Mouse (Mus musculus) thymus, postnatal 14 days (tissue): ENCODE measurements around the gene Minos1.

Experiments
- DNase-seq: peaks from one replicate; pipeline ENCODE4 v3.0.0; 2021

Gene Minos1

DNA sequence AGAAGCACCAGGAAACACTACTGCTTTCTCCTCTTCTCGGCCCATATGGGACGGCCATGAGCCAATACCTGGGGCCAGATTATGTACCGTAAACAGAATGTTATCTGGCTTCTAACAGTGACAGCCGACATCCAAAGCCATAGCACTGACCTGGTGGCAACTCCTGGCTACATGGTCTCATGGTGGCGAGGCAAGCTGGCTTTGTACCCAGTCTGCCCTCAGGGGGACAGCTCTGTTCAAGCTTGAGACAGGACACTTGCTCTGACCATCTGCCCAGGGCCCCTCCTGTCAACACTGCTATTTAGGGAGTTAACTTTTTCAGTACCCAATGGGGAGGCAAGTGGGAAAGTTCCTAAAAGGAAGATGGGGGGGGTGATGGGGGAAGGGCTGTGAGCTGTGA is 73.6 kb downstream of the Minos1 start:
- no peak for DNase-seq

DNA sequence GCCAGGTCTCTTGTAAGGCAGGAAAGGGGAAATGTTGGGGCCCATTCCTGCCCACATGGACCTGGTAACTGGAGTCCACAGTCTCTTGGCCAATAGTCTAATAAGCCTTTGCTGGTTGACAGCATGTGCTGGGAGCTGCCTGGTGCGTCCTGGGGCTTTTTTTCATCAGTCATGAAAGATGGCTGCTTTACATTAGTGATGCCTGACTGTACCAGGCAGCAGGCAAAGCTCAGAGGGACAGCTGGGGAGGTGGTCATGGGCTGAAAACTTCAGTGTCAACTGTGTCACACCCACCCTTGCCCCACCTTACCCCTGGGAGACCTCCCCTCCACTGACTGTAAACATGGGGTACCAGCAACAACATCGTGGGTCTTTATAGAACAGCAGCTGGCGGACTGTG is 75.2 kb downstream of the Minos1 start:
- no peak for DNase-seq

DNA sequence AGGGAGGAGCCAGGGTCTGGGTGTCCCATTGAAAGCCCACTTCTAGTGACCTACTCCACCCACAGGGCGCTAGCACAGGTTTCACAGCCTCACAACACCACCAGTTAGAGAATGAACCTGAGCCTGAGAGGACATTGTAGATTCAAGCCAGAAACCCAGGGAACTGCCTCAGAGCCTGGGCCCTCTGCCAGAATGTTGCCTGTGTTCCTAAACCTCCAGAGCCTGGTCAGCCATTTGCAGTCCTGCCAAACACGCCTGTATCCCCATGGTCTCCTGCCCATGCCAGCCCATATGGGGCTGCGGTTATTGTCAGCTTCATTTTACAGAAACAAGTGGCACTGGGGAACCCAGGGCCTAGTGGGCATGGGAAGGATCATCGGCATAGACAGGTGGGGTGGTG is 75.6 kb downstream of the Minos1 start:
- DNase-seq: no peak

DNA sequence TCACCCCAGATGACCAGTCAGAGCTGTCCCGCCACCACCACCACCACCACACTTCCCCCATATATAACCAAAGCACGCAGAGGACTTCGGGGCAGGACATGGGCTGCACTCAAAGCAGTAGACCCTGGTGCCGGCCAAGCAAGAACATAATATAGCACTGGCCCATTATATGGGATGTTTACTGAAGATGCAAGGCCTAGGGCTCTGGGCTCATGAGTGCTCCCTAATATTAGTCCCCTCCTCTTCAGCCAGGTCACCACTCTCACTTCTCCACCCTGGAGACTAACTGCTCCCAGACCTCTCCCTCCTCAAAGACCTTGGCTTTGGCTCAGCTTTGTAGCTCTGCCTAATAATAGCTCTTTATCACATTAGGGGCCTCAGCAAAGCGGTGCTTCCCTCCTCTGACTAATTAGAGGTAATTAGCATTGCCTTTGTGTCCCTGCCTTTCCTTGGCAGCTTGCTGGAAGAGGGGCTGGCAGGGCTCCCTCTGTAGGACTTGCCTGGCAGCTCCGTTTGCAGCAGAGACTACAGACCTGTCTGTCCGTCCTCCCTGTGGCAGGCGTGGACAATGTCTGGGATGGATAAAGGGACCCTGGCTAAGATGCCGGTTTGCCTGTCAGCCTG is 76.5 kb downstream of the Minos1 start:
- DNase-seq: no peak

DNA sequence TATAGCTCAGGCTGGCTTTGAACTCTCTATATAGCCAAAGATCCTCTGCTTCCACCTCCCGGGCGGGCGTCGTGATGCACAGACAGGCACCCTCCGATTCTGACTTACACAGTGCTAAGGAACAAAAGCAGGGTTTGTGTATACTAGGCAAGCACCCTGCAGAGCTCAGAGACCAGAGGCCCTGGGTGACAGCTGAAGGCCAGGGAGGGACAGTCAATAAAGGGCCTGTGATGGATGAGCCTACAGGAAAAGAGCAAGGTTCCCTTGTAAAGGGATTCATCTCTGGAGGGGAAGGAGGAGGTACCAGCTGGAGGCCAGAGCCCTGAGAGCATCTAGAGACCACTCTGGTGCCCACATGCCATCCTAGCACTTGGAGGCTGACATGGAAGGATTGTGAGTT is 77.5 kb downstream of the Minos1 start:
- no peak for DNase-seq

DNA sequence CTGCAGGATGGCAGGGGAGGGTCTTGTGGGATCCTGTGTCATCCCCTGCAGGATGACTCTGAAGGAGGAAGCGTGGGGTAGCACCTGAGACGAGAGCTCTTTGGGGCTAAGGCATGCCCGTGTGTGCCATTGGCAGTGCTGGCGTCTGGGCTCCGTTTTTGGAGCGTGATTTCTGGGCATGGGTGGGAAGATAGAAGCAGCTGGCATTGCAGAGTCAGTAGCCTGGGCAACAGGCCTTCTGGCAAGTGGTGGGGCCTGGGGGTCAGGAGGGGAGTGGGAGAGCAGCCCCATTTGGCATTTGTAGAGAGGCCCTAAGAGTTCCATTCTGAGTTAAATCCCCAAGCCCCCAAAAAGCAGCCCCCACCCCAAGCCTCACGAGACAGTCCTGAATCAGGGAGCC is 78.1 kb downstream of the Minos1 start:
- DNase-seq: no peak
